Mouse (Mus musculus) adrenal gland, postnatal 4 days (tissue): ENCODE measurements at regions not wholly inside any gene's neighbourhood (a gene's known extent, or its start where the extent isn't known, plus 50 kb on each side); places are given as distances from the start of the nearest gene placed in this dataset.

Experiments used
- DNase-seq, 2 experiments: peaks; one replicate each; pipeline ENCODE4 v3.0.0; 2021 to 2022; ENCODE audit warnings: low spot score in 2 of 2, mixed read lengths in 2 of 2

DNA sequence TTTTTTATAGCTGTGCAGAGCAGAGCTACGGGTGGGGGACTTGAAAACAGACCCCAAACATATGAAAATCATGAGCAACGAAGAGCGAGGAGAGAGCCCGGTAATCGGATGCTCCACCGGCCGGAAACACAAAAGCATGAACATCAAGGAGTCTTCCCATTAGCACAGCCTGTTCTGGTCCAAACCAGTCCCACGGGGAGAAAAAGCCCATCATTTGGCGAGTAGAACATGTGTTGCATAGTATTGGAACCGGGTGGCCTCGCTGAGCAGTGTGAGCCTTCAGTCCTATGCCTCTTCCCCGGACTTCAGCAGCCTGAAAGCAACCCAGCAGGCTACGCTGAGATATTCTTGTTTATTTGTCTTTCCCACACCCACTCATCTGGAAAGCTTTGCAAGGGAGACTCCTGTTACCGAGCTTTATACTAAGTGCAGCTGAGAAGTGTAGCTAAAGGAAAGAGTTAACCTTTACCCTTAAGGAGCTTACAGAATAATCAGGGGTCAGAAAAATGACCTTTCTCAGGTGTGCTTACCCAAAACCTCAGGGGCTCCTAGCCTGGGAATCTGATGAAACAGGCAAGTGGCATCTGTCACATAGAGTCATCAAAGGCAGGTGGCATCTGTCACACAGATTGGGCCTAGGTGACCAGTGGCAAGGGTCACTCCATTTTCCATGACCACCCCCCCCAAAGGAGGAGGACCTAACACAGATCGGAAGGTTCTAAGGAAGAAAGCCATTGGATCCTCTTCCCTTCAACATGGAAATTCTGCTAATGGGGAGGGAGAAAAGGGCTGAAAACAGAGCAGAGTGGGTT, 209.8 kb downstream of the Hs3st3b1 start:
- no peak for DNase-seq

DNA sequence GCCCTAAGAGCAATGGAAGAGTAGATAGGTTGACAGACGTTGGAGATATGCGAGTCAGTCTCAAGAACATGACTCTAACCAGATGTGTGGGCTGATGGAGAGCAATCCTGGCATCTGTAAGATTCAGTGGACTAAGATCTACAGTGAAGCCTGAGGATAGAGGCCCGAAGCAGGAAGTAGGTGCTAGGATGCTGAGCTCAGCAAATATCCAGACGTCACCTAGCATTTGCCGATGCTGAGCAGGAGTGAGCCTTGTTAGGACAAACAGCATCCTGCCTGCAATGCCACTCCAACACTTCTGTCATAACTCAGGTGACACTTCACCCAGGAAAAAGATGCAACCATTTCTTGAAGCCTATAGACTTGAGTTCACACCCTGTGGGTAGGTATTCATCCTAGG, 199.8 kb downstream of the Hs3st3b1 start:
- DNase-seq: no peak

DNA sequence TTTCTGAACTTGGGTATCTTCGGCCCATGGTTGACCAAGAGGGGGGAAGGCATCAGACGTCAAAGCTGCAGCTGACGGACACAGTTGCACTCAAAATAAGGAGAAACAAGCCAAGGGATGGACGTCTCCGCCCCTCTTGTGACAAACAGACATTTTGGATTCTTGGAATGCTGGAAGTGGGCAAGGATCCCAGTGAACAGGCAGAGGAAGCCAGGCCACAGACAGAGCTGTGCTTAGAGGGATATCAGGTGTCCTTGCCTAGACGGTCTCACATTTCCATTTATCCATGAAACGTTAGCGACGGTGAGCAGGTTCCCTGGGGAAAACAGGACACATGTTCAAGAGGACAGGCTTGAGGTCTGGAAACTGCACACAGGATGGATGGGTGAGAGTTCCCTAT, 191.2 kb downstream of the Hs3st3b1 start:
- no peak for DNase-seq

DNA sequence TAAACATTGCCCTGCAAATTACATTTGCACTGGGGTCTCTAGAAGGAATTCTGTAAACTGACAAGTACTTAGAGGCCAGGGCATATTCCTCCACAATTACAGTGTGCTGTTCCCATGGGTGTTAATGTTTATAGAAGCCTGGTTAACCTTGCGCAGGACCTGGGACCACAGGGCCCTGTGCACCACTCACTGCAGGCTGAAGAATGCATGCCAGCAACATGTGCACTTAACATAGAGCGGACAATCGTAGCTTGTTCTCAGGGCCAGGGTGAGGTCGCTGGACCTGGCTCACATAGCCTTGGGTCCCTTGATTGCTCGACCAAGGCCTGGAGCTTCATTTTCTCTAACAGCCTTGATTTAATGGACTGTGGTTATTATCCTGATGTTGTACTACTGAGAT, 168.8 kb downstream of the Hs3st3b1 start:
- no peak for DNase-seq

DNA sequence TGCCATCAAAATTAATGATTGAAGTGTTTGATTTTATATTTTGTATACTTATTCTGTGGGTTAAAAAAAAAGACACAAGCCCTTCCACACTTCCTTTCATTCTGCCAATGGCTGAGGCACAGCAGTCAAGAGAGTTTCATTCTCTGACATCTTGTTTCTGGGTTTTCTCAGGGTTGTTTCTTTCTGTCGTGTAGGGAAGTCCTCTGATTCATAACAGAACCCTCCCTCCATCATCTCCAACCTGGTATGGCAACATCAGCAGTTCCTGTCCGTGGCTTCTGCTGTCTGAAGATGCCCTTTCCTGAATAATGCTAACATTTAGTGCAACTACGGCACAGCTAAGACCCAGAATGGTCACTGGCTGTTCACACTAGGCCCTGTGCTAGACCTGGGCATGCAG, 167.3 kb downstream of the Hs3st3b1 start:
- no peak for DNase-seq

DNA sequence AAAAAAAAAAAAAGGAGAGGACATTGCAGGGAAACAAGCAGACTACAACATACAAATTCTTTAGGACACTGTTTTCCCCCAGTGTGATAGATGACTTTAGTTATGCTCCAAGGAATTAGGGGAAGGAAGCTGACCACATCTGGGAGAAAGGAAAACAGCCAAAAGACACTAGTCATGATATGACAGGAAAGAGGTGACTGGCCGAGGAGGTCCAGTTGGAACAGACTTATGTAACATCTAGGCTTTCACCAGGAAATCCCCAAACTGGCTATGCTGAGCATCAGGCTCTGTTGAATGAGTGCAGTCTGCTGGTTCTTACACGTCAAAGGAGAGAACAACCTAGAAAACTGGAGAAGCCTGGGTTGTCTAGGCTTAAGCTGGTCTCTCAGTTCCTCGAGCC, 163.8 kb downstream of the Hs3st3b1 start:
- no peak for DNase-seq

DNA sequence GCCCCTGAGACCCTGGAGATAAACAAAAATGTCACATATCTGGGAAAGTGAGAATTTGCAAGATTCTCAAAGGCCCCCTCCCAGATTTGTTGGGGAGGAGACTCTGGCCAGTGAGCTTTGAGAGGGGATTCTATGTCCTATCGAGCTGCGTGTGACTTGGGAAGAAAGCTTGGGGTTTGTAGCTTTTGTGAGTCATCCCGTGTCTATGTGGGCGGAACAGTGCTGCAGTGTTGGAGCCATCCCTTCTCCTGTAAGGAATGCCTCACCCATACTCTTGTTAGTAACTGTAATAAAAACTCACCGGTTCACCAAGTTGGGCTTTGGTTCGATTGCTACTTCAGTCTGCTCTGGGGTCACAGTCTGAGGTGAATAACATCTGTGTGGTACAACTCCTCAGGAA, 160.5 kb downstream of the Hs3st3b1 start:
- DNase-seq: no peak

DNA sequence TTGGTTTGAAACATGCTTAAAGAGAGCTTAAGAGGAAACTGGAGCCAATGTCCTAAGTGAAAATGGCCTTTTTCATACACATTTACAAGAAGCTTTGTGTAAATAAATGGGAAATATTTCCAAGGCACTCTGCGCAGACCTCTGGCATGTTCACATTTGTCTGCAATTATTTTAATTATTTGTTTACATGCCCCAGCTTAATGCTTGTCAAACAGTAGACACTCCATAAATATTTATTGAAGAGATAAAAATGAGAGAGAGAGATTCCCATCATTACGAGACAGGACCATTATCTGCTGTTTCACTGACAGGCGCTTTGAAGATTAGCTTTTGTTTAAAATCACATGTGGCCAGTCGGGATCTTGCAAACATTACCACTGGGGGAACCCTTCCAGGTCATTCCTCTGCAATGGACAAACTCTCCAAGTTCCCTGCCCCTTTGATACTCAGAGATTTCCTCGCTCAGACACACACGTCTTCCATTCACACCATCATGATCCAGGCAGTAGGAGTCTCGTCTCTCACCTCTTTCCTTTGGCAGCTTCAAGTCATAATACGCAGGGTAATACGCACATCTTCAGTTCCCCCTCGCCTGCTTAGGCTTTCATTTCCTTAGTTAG, 154.3 kb downstream of the Hs3st3b1 start:
- DNase-seq: no peak

DNA sequence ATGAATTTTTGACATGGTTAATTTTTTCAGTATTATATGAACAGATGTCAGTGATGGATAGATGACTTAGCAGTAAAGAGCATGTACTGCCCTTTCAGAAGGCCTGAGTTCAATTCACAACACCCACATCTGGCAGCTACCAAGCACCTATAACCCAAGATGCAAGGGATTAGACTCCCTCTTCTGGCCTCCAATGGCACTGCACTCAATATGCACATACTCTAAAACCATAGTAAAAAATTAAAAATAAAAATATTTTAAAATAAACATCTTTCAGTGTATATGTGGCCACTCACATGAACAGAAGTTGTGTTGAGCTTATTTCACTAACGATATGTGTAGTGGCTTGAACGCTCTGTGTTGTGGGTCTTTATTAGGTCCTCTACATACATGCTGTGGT, 152.4 kb downstream of the Hs3st3b1 start:
- no peak for DNase-seq

DNA sequence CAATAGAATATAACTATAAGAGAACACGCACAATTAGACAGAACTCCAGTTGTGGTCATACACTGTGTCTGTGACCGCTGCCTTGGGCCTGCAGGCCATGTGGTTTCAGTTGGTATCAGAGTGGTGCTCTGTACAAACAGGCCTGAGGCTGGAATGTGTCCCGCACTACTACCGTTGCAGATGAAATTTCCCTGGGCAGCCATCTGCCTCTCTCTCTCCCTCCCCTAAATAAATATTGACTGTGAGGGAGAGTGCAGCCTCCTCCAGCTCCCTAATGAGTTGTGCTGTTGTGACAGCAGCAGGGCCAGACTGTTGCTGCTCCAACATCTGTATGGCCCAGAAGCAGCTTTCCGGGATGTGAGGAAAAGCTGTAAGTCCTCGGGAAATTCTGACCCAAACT, 146.7 kb downstream of the Hs3st3b1 start:
- DNase-seq: no peak

DNA sequence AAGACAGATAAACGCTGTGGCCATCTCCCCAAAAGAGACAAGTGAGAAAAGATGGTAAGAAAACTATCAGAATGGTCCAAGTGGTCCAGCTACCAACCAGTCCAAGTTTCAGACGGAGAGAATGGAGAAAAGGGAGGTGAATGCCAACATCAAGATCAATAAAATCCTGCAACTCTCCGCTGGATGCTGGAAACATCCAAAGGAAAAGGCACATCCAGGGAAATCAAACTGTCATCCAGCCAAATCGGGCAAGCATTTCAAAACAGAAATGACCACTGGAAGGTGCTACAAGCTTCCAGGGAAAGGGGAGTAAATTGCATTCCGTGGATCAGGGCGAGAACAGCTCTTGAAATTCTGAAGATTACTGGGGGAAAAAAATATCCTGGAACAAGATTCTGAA, 142.7 kb downstream of the Hs3st3b1 start:
- no peak for DNase-seq

DNA sequence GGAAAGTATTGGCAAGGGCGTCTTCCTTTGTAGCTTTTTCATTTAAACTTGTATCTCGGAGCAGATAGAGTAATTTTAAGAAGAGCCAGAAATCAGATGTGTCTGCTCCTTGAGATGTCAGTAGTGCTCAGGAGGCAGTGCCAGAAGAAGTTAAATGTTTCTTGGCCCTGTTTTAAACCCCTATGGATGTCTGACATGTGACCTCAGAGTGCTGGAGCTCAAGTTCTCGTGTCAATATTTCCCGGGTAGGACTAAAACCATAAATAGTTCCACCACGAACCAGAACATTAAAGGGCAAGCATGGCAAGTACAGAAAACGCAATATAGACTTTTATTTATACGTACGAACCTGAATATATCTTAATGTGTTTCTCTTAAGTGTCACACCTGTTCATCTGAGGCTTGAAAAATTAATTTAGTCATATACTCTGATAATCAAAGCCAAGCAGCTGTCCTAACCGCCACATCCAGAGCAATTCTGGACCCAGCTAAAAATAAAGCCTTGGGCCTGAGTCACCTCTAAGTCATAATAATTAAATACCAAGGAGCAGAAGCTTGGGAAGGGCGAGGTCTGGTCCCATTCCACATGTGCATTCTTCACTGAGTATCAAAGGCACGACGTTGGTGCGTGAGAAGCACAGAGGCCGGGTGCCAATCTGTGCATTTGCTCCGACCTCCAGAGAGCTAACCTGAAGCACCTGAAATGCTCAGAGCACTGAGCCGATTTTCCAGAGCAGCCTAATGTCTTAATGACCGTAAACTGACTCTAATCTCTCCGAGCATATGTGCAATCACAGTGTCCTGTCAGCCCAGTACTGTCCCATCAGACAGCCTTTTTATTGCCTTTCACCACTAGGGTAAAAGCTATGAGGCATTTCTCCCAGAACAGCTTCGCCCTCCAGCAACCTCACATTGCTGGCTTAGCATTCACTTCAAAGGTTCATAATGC, 139.8 kb downstream of the Hs3st3b1 start:
- no peak for DNase-seq

DNA sequence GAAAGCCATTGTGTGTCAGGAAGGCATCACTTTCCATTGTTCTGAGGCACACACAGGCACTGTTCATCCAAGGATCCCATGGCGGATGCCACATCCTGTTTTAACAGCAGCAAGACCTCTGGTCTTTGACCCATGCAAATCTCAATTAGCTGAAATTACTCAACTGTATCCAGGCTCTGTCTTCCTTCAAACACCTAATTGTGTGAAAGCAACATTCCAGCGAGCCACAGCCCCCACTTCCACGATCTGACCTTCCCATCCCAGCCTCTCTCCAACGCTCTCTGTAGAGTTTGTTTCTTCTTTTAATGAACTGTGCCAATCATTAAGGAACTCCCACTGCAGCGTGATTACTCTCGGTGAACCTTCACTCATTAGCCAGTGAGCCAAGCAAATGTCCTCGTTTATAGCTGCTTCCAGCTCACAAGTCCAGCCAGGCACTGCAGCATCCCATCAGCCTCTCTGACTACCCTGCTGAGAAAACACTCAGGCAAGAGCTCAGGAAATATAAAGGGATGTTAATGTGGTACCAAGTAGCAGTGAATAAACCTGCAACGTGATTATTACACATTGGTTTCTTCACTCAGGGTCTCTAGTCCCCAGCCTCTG, 136.7 kb downstream of the Hs3st3b1 start:
- no peak for DNase-seq

DNA sequence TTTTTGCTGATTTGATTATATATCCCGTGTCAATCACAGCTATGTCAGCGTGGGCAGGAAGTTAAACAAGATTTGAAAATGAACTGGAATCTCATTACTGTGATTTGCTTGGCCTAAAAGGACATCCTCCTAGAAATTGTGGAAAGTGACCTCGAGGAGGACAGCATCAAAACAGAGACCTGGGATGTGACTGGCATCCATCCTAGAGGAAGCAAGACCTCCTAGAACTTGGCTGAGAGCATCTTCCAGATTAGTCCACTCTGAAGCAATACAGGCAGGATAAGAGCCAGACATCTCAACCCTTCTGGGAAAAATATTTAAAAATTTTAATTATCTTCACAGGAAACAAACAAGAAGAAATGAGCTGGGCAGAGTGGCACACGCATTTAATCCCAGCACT, 136.1 kb downstream of the Hs3st3b1 start:
- no peak for DNase-seq

DNA sequence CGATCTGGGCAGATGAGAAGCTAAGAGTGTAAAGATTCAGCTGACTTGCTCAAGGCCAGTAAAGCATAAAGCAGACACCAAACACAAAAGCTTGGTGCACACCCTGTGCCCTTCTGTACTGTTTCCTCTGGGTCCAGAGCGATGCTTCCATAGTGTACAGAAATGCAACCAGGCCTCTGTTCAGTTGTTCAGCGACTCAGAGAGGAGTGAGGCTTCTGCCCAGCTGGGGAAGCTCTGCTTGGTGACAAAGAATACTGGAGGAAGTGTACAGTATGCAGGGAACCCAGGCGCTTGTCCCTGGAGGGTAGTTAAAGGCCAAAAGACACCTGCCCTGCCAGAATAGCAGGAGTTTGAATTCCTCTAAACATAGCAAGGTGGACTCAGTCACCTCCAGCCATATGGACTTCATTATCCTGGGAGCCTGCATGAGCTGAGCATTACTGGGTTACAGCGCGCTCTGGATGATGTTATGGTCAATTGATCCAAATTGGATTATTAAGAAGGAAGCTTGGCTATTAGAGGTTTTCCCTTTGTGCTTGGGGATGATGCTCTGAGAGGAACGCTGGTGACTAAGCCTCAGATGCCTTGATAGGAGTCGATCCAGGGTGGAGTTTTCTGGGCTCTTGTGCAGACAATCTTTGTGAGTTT, 132.5 kb downstream of the Hs3st3b1 start:
- DNase-seq: no peak

DNA sequence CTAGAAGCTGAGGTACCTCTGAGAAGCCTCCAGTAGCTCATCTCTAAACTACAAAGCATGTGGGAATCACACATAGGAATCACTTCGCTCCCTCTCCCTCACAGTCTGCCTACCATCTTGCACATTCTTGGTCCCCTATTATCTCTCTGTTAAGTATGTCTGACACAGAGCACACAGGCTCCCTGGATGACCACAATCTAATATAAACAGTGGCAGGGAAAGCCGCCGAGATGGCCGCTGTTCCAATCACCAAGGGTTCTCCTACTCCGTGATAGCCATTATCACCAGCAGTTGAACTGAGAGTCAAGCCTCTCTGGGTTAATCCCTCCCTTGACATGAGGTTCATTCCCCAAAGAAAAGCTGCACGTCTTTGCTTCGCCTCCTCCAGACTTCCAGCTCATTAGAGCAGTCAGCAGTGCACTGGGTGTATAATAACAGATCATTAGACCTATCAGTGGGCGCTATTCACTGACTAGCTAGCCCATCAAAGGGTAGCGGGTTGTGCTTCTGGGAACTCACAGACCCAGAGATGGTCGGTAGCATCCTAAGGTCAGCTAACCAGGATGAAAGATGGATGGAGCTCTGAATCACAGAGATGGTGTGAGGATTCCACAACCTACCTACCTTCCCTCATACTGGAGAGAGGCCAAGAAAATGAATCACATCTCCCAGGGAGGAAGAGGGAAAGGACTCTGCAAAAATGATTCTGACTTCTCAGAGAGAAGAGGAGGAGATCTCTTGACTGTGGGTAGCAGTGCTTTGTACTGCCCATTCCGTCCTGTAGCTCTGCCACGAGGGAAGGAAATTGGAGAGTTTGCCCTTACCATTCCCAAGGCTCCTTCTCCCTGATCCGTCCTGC, 130.9 kb downstream of the Hs3st3b1 start:
- no peak for DNase-seq

DNA sequence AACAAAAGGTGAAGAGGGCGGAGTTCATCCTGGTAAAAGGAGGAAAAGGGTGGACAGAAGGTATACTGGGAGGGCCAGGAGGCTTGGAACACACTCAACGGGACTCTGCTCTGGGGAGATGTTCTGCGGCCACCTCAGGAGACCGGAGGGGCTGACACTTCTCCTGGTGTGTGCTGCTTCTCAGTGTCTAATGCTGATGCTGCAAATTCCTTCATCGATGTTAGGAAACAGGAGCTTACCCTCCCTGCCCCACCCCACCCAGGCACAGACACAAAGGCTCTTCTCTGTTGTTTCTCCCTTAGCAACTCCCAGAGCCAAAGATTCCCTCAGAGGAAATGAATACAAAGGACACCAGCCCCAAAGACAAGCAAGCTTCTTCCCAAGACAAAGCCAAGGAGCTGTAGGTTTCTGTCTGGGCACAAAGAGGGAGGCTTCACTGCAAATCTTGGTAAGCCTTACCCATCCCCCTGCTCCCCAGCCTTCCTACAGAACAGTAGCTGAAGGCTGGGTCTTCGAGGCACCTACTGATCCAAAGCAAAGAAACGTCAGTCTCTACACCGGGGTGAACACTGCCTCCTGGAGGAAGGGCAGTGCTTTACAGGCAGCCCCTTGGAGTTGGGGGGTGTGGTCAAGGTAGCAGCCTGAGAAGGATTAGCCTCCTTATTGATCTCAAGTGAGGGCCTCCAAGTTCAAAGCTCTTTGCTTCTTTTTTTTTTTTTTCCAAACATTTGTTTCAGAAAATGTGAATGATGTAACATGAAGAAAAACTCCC, 128.2 kb downstream of the Hs3st3b1 start:
- DNase-seq: no peak

DNA sequence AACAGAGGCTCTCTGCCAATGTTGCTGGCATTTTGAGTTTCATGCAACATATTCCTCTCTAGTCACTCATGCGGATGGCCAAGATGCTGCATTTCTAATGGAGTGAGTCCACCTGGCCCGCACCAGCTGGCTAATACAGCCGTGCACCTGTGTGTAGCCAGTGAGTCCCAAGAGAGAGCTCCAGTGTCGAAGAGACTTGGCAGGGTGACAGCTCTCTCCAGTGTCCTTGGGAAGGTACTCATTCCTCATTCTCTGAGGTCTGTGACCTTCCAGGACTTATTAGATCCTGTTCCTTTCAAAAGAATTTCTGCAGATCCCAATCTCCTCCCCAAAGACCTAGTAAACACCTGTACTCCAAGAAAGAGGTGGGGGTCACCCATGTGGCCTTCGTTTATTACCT, 109.9 kb downstream of the Hs3st3b1 start:
- DNase-seq: no peak

DNA sequence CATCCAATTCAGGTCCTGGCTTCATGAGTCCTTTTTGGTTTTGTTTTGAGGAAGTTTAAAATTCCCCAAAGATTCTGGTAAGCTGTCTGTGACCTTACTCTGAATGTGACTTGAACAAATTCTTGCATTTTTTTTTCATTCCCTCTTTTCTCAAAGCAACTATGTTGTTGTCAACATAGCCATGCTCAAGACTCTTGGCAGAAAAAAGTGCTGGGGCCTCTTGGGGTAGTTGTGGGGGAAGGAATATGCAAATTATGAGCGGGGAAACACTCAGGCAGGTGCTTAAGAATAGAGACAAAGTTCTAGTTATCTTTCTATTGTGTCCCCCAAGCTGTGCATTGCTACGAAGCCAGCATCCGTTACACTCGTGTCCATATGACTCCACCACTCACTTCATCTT, 99.2 kb downstream of the Hs3st3b1 start:
- DNase-seq: no peak
